Mouse (Mus musculus) kidney, postnatal 36 days (tissue): ENCODE measurements at regions not wholly inside any gene's neighbourhood (a gene's known extent, or its start where the extent isn't known, plus 50 kb on each side); places are given as distances from the start of the nearest gene placed in this dataset.

Experiments used
- DNase-seq, 2 experiments: peaks; one replicate each; pipeline ENCODE4 v3.0.0; 2021 to 2022; ENCODE audit warnings: mixed read lengths in 2 of 2

- DNase-seq, result no peak
Observed at GRCm38 (mm10) chr8:126655565-126655964, 61.8 kb upstream of the Irf2bp2 start.

- DNase-seq, result no peak
Observed at GRCm38 (mm10) chr8:126654353-126654752, 60.6 kb upstream of the Irf2bp2 start.

DNA sequence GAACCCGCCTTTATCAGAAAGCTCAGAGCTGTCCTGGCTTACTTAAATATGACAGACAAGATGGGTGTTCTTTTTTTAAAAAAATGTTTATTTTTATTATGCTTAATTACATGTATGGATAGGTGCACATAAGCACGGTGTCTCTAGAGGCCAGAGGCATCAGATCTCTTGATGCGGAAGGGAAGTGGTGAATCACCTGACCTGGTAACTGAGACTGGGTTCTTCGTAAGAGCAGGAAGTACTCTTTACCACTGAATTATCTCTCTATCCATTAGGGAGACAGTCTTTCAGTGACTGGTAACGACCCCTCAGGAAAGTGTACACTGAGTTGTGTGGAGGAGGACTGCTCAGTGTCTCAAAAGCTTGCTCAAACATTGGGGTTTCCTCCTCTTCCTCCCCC is 58.4 kb upstream of the Irf2bp2 start:
- no peak for DNase-seq

- DNase-seq, result peak; percentile 60 to 69
Observed at GRCm38 (mm10) chr8:126650945-126651344, 57.2 kb upstream of the Irf2bp2 start.

DNA sequence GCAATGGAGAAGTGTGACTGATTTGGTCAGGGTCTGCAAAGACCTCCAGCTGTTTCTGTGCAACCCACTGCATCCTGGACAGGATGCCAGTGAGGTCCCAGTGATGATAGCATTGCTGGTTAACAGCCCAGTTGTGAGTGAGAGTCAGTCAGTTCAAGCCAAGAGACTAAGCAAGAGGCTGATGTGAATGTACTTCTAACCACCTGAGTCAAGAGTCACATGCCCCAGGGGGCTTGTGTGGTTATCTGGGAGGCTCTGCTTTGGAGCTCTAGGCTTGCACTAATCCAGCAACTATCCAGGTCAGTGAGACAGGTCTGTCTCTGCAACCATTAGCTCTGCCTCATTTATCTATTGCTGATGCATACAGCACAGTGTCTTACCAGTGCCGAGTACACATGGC is 55.5 kb upstream of the Irf2bp2 start:
- DNase-seq, result no peak

DNA sequence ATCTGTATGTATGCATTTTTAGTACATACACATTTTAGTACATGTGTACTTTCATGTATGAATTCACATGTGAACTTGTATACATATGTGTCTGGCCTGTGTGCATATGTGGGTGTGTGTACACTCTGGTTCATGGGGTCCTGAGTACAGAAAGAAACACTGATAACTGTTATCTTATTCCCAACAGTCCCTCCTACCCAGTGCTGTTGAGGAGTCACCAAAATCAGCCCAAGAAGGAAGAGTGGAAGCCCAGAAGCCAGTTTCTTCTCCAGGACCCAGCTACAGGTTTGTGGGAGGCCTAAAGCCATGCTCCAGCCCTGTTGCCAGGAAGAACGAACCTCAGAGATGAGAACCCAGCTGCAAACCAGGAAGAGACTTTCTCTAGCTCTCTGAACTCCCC is 53.6 kb upstream of the Irf2bp2 start:
- no peak for DNase-seq

DNA sequence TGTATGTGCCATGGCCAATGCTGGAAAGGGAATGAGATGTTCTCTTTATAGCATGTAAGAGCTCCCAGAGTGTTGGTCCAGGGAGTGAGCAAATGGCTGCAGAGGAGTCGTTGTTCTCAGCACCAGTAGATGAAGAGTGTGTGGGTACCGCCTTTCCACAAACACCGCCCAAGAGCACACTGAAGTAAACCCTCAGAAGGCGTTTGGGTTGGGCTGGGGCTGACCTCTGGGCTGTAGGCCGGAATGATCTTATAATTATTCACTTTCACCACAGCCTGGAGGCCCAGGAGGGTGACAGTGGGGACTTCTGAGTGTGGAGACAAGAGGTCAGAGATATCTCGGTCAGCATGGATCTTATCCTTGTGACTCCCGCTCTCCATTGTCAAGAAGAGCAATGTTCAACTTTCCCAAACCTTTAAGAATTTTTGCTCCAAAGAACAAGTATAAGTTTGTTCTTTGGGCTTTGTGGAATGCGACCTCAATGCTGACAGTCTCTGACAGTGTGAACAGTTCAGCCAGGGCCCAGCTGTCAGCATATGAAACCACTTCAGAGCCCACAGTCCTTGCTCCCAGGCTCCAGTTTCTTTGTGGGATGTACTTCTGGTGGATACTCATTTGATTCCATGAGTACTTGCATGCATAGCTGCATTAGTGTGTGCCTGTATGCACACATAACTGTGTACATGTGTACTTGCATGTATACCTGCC is 53.0 kb upstream of the Irf2bp2 start:
- peak in 1 of 2 experiments; percentile 15 for DNase-seq

DNA sequence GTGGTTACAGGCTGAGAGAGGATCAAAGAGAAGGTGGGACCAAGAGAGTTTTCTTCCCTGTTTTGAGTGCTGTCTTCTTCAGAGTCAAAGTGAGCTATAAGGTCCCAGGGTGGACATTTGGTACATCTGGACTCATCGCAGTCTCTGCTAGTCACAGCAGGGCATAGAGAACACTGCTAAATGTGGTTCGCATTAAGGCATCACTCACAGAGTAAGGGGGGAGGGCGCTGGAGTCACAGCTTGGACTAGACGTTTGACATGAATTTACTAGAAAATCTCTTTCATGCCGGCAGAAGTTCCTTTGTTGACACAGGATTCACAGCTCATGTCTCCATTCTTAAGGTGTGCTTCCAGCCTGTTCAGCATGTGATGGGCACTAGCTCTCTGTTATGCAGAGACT is 50.4 kb upstream of the Irf2bp2 start:
- DNase-seq, result no peak
